Mouse (Mus musculus): ENCODE results near the gene Vmn1r194.
"Not testable (repeated sequence)": the region's sequence is repeated elsewhere in the genome, so short reads cannot be mapped to it uniquely, and the experiment has no call there.

The Vmn1r194 gene

GRCm38 (mm10) chr13:22243915-22244314, at the start of gene Vmn1r194:
Vmn1r194 (plus strand) TSS chr13:22244215.
- no peak for DNase-seq (ENCODE audit: low spot score)

- DNase-seq (ENCODE audit: low spot score) = not testable (repeated sequence)
These were observed 21.0 kb upstream of the Vmn1r194 start, which contains the start of gene Vmn1r193 for GRCm38 (mm10) chr13:22223060-22223459. Vmn1r193 (minus strand) TSS chr13:22223160.

- DNase-seq (ENCODE audit: low spot score) = not testable (repeated sequence)
These were observed 26.2 kb downstream of the Vmn1r194 start, which contains the start of gene Vmn1r195 for GRCm38 (mm10) chr13:22270222-22270621. Vmn1r195 (plus strand) TSS chr13:22270522.

GRCm38 (mm10) chr13:22271721-22272120, 27.7 kb downstream of the Vmn1r194 start:
- no peak for DNase-seq (ENCODE audit: low spot score)

GRCm38 (mm10) chr13:22284578-22284977, 40.6 kb downstream of the Vmn1r194 start:
- no peak for DNase-seq (ENCODE audit: low spot score)

GRCm38 (mm10) chr13:22289620-22290019, 45.6 kb downstream of the Vmn1r194 start, which contains the start of gene Vmn1r196:
Vmn1r196 (plus strand) TSS chr13:22289920.
- DNase-seq (ENCODE audit: low spot score) = no peak

Data from urinary bladder, postnatal 14 days (tissue).